Mouse (Mus musculus): ENCODE measurements around the gene Uvssa. TPM values are rescaled to one million over a fixed set of nuclear protein-coding genes. Genes with fewer than 3 reads are reported as not detected.

The Uvssa gene
- total RNA-seq (2012; rRNA removed) = 4.7 TPM in 2 replicates

- Histone ChIP-seq H3K36me3 (ENCODE audit: control insufficient read depth, insufficient read depth, low read length, poor library complexity, severe bottlenecking) (0 out of 2 replicates have a peak, but pooled peaks cover 3% of the 10 kb centered on the region), H3K9me3 (ENCODE audit: control insufficient read depth, insufficient read depth, low read depth, low read length) (no peaks in the 10 kb centered on the region), H3K4me3 (ENCODE audit: insufficient read depth in 1 of 2, low read depth in 1 of 2, low read length in 2 of 2, poor library complexity in 1 of 2, severe bottlenecking in 1 of 2) (peak within 1 kb of the TSS; percentile 72 to 79), H3K9ac (ENCODE audit: insufficient read depth, low read depth, low read length, poor library complexity, severe bottlenecking) (peak within 1 kb of the TSS; percentile 87), H3K27ac (ENCODE audit: insufficient read depth, low read depth, low read length, poor library complexity, severe bottlenecking) (peak within 1 kb of the TSS; percentile 32), H3K4me1 (ENCODE audit: control insufficient read depth in 2 of 2, insufficient read depth in 2 of 2, low read length in 2 of 2, poor library complexity in 1 of 2) (peaks cover 2 to 6% of the 10 kb centered on the region in 2 experiments; a peak in 1 of 4 replicates)
- in situ Hi-C loops (cut with MboI; ENCODE audit: low sequenced_read_pairs in 2 of 2, unreplicated experiment in 2 of 2) = loop anchor here (5.0 to 25.0 kb wide), 3 partner anchors 101 to 209 kb away; partner anchors contain the start of gene Ctbp1 (in 1 of the 2)
- DNase-seq (ENCODE audit: low read depth, low spot score) = peak; percentile 99
- TF ChIP-seq HCFC1 (IDR thresholded peaks at IDR 0.05; ENCODE audit: borderline replicate concordance, insufficient read depth, low read length) = peak; percentile 72
- TF ChIP-seq ZC3H11A (IDR thresholded peaks at IDR 0.05; ENCODE audit: borderline replicate concordance, low read depth, low read length) = no peak; the same call in 1 of the 2 replicates
Measured at GRCm38 (mm10) chr5:33378302-33378854, at the start of gene Uvssa. Gene Uvssa, plus strand, starts transcription at chr5:33378549.

GRCm38 (mm10) chr5:33334381-33335272 lies 43.7 kb upstream of the Uvssa start:
- Histone ChIP-seq H3K9me3 (ENCODE audit: control insufficient read depth, insufficient read depth, low read depth, low read length) (peaks cover 10% of the 10 kb centered on the region), H3K36me3 (ENCODE audit: control insufficient read depth, insufficient read depth, low read length, poor library complexity, severe bottlenecking) (no peaks in the 10 kb centered on the region), H3K4me1 (ENCODE audit: control insufficient read depth in 2 of 2, insufficient read depth in 2 of 2, low read length in 2 of 2, poor library complexity in 1 of 2) (peaks cover 5 to 6% of the 10 kb centered on the region in 2 experiments; a peak in 2 of 4 replicates), H3K27ac (ENCODE audit: insufficient read depth, low read depth, low read length, poor library complexity, severe bottlenecking) (0 out of 2 replicates have a peak overlapping the region, but pooled peaks have one; percentile 30), H3K4me3 (ENCODE audit: insufficient read depth in 1 of 2, low read depth in 1 of 2, low read length in 2 of 2, poor library complexity in 1 of 2, severe bottlenecking in 1 of 2) (peak overlapping the region; percentile 69 to 92), H3K9ac (ENCODE audit: insufficient read depth, low read depth, low read length, poor library complexity, severe bottlenecking) (peak overlapping the region; percentile 85)
- TF ChIP-seq ZC3H11A (IDR thresholded peaks at IDR 0.05; ENCODE audit: borderline replicate concordance, low read depth, low read length) (no peak), ZNF384 (IDR thresholded peaks at IDR 0.05; ENCODE audit: low read depth, low read length) (peak; percentile 67; the same call in 1 of the 2 replicates)
- DNase-seq (ENCODE audit: low read depth, low spot score) = no peak
- in situ Hi-C loops (cut with MboI; ENCODE audit: low sequenced_read_pairs in 2 of 2, unreplicated experiment in 2 of 2) = no loop called here

- no peaks in the 10 kb centered on the region for H3K36me3 ChIP-seq (ENCODE audit: control insufficient read depth, insufficient read depth, low read length, poor library complexity, severe bottlenecking)
- peaks cover 5 to 7% of the 10 kb centered on the region in 2 experiments; a peak in 2 of 4 replicates for H3K4me1 ChIP-seq (ENCODE audit: control insufficient read depth in 2 of 2, insufficient read depth in 2 of 2, low read length in 2 of 2, poor library complexity in 1 of 2)
- DNase-seq (ENCODE audit: low read depth, low spot score) = peak; percentile 91
- TF ChIP-seq ZNF384 (IDR thresholded peaks at IDR 0.05; ENCODE audit: low read depth, low read length) = no peak
- peak; percentile 12; the same call in 1 of the 2 replicates for TF ChIP-seq HCFC1 (IDR thresholded peaks at IDR 0.05; ENCODE audit: borderline replicate concordance, insufficient read depth, low read length)
- no peak for TF ChIP-seq ZC3H11A (IDR thresholded peaks at IDR 0.05; ENCODE audit: borderline replicate concordance, low read depth, low read length)
- TF ChIP-seq CHD2 (IDR thresholded peaks at IDR 0.05; ENCODE audit: low read depth, low read length) = peak; percentile 84
- TF ChIP-seq MAFK (IDR thresholded peaks at IDR 0.05; ENCODE audit: insufficient read depth, low read depth, low read length) = no peak
- peaks cover 10% of the 10 kb centered on the region for H3K9me3 ChIP-seq (ENCODE audit: control insufficient read depth, insufficient read depth, low read depth, low read length)
- H3K27ac ChIP-seq (ENCODE audit: insufficient read depth, low read depth, low read length, poor library complexity, severe bottlenecking) = peak within 1 kb of the TSS; percentile 64
- H3K9ac ChIP-seq (ENCODE audit: insufficient read depth, low read depth, low read length, poor library complexity, severe bottlenecking) = peak within 1 kb of the TSS; percentile 90
- in situ Hi-C loops (cut with MboI; ENCODE audit: low sequenced_read_pairs in 2 of 2, unreplicated experiment in 2 of 2) = no loop called here
- H3K4me3 ChIP-seq (ENCODE audit: insufficient read depth in 1 of 2, low read depth in 1 of 2, low read length in 2 of 2, poor library complexity in 1 of 2, severe bottlenecking in 1 of 2) = peak within 1 kb of the TSS; percentile 89 to 92
Measured at GRCm38 (mm10) chr5:33335273-33335976, 42.9 kb upstream of the Uvssa start, which contains the start of gene Maea. Gene Maea, plus strand, starts transcription at chr5:33335509.

GRCm38 (mm10) chr5:33335977-33336360 lies 42.4 kb upstream of the Uvssa start:
- Histone ChIP-seq H3K36me3 (ENCODE audit: control insufficient read depth, insufficient read depth, low read length, poor library complexity, severe bottlenecking) (no peaks in the 10 kb centered on the region), H3K4me1 (ENCODE audit: control insufficient read depth in 2 of 2, insufficient read depth in 2 of 2, low read length in 2 of 2, poor library complexity in 1 of 2) (peaks cover 5 to 7% of the 10 kb centered on the region in 2 experiments; a peak in 2 of 4 replicates), H3K9me3 (ENCODE audit: control insufficient read depth, insufficient read depth, low read depth, low read length) (peaks cover 10% of the 10 kb centered on the region), H3K4me3 (ENCODE audit: insufficient read depth in 1 of 2, low read depth in 1 of 2, low read length in 2 of 2, poor library complexity in 1 of 2, severe bottlenecking in 1 of 2) (peak overlapping the region; percentile 89 to 92), H3K9ac (ENCODE audit: insufficient read depth, low read depth, low read length, poor library complexity, severe bottlenecking) (peak overlapping the region; percentile 90), H3K27ac (ENCODE audit: insufficient read depth, low read depth, low read length, poor library complexity, severe bottlenecking) (peak overlapping the region; percentile 64)
- no peak for DNase-seq (ENCODE audit: low read depth, low spot score)
- in situ Hi-C loops (cut with MboI; ENCODE audit: low sequenced_read_pairs in 2 of 2, unreplicated experiment in 2 of 2) = no loop called here
- TF ChIP-seq ZC3H11A (IDR thresholded peaks at IDR 0.05; ENCODE audit: borderline replicate concordance, low read depth, low read length) = no peak
- no peak for TF ChIP-seq ZNF384 (IDR thresholded peaks at IDR 0.05; ENCODE audit: low read depth, low read length)
- TF ChIP-seq HCFC1 (IDR thresholded peaks at IDR 0.05; ENCODE audit: borderline replicate concordance, insufficient read depth, low read length) = no peak
- TF ChIP-seq MAFK (IDR thresholded peaks at IDR 0.05; ENCODE audit: insufficient read depth, low read depth, low read length) = no peak
- no peak for TF ChIP-seq CHD2 (IDR thresholded peaks at IDR 0.05; ENCODE audit: low read depth, low read length)
